Mouse (Mus musculus) myocyte (in vitro differentiated cells): ENCODE measurements around the gene Wtip.
"Not testable (repeated sequence)": the region's sequence is repeated elsewhere in the genome, so short reads cannot be mapped to it uniquely, and the experiment has no call there.

Experiments
- E2F4 ChIP-seq: IDR thresholded peaks from one replicate; pipeline ENCODE4 v1.6.1; 2011; ENCODE audit warnings: mild to moderate bottlenecking, control low read depth, moderate library complexity; ENCODE audit not compliant: insufficient read depth
- MAX ChIP-seq: IDR thresholded peaks from one replicate; pipeline ENCODE4 v1.6.1; 2011; ENCODE audit warnings: low read depth, mild to moderate bottlenecking, control low read depth
- MYOD1 ChIP-seq, 3 experiments: IDR thresholded peaks; one replicate each; pipeline ENCODE4 v1.6.1; 2011; ENCODE audit warnings: control low read depth in 2 of 3, low read depth in 2 of 3, mild to moderate bottlenecking in 2 of 3, moderate library complexity in 1 of 3; ENCODE audit not compliant: insufficient read length in 2 of 3, control insufficient read depth in 1 of 3
- MYOG ChIP-seq, 3 experiments: IDR thresholded peaks; one replicate each; pipeline ENCODE4 v1.6.1; 2011; ENCODE audit warnings: control low read depth in 2 of 3, low read depth in 2 of 3, mild to moderate bottlenecking in 2 of 3; ENCODE audit not compliant: insufficient read length in 2 of 3, control insufficient read depth in 1 of 3, insufficient read depth in 1 of 3
- POLR2A ChIP-seq: IDR thresholded peaks from one replicate; pipeline ENCODE4 v1.6.1; 2011; ENCODE audit warnings: low read depth, mild to moderate bottlenecking, control low read depth, moderate library complexity; ENCODE audit not compliant: insufficient read length
- POLR2AphosphoS2 ChIP-seq: IDR thresholded peaks from one replicate; pipeline ENCODE4 v1.6.1; 2011; ENCODE audit warnings: low read depth, control low read depth; ENCODE audit not compliant: insufficient read length
- TCF12 ChIP-seq: IDR thresholded peaks from one replicate; pipeline ENCODE4 v1.6.1; 2011; ENCODE audit warnings: mild to moderate bottlenecking, control low read depth; ENCODE audit not compliant: poor library complexity, insufficient read depth, severe bottlenecking
- USF1 ChIP-seq: IDR thresholded peaks from one replicate; pipeline ENCODE4 v1.6.1; 2011; ENCODE audit warnings: low read depth, mild to moderate bottlenecking, control low read depth, moderate library complexity

- not testable (repeated sequence) for TF ChIP-seq USF1; POLR2A; POLR2AphosphoS2; E2F4; MAX; TCF12; MYOG (IDR thresholded peaks at IDR 0.05; ENCODE audit: control insufficient read depth in 1 of 3, insufficient read depth in 1 of 3, insufficient read length in 2 of 3, low read depth in 2 of 3); MYOD1 (IDR thresholded peaks at IDR 0.05; ENCODE audit: control insufficient read depth in 1 of 3, insufficient read length in 2 of 3, low read depth in 2 of 3)
Observed at GRCm38 (mm10) chr7:34068132-34068531, 64.9 kb downstream of the Wtip start.
